Mouse (Mus musculus): Measurements from ENCODE around the gene Dusp6. TPM values are rescaled to one million over a fixed set of nuclear protein-coding genes. Genes with fewer than 3 reads are reported as not detected.

Gene Dusp6
- total and polyA plus RNA-seq, 3 experiments: 70.4 to 146 (median 105) TPM

DNA sequence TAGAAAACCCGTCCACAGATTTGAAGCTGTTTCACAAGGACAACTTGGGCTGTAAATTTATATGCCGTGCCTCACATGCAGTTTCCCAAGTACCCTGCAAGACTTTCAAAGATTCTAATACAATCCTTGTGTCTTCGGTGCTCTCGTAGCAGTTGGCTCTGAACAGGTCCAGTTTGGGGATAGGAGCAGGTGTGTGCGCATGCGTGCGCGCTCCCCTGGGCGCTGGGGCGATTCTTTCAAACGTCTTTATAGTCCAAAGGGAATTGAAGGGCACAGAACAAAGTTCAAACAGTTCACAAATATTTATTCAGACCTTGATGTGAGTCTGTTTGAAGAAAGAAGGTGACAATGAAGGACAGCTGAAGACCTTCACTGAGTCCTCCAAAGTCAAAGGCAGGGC, 8.0 kb downstream of the Dusp6 start:
- DNase-seq: peak; percentile 70

DNA sequence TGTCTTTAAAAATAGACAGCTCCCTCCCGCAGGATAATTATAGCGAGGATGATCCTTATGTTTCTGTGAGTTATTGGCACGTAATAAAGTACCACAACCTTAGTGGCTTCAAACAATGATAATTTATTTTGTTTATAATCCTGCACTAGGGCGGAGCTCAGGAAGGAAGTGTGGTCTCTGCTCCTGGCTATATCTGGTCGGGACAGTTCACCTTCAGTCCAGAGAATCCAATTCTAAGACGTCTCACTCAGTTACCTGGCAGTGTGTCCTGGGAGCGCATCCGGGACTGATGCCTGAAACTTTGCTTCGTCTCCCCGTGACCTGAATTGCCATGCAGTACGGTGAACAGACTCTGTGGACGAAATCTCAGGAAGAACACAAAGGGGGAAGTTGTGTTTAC, 10.0 kb downstream of the Dusp6 start:
- DNase-seq: no peak

DNA sequence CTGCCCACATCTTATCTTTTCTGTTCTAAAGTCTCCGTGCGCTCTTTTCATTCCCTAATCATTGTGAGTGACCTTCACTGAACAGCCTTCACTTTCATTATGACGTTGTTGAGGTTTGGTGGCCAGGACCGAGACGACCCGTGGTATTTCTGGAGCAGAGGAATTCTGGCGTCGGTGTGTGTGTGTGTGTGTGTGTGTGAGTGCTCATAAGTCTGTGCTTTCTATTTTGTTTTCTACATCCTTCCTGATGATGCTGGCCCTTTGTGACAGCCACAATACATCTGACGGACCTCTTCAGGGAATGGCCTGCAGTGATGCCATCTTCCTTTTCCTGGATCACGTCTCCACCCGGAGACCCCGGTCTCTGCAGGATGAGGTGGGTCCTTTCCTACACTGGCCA, 11.6 kb downstream of the Dusp6 start:
- peak; percentile 57 for DNase-seq

DNA sequence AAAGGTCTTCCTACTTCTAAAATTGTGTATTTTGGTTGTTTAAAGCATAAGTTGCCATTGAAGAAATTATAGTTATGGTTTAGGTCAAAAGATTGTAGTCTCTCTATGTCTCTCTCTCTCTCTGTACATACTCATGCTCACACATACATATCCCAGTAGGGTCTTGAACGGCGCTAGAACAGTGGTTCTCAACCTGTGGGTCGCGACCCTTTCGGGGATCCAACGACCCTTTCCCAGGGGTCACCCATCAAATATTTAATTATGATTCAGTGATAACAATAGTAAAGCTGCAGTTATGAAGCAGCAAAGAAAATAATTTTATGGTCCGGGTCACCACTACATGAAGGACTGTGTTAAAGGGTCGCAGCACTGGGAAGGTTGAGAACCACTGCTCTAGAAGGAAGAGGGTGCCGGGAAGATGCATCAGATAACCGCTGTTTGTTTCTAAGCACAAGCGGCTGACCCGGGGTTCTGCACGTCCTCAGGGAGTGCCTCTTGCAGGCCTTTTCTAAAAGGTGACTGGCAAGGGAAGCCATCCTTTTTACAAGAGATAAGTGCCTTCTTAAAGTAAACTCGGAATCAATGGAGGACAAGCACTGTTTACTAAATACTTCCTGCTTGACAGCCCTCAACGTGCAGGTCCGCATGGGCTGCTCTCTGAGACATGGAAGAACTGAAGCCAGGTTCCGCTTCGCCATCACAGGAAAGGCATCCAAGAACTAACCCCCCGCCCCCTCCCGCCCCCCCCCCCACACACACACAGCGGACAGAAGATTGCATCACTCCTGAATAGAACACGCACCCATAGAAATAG, 16.2 kb downstream of the Dusp6 start:
- no peak for DNase-seq

DNA sequence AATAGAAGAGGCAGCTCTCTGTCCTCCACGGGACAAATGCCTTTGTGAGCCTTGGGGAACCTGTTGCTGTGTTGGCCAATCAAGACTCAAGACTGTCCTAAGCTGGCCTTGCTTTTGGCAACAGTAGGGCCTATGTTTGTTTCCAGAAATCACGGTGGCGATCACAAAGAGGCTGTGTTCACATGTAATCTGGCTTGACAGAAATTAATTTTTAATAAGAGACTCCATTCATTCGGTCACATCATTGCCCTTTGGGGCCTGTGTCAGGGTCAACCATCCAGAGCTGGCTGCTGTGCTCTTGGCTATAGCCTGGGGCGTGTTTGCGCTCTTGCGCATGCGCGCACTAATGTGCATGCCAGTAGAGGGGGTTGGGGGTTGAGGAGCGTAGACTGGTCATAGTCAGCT, 21.0 kb downstream of the Dusp6 start:
- no peak for DNase-seq

DNA sequence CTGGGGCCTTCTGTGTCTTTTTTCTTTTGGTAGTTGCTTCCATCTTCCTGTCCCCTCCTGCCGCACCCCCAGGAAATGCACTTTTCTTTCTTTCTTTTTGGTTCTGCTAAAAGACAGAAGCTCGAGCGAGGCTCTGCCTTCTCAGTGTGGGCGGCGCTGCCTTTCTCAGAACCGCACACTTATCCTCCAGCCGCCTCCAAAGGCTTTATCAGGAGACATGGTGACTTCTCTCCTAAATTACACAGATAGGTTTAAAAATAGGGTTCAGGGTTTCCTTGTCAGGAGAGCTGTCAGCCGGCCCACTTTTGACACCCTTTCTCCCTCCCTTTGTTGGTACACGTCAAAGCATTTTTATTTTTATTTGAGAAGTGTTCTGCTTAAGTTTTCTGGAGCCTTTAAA, 21.9 kb downstream of the Dusp6 start:
- DNase-seq: no peak

DNA sequence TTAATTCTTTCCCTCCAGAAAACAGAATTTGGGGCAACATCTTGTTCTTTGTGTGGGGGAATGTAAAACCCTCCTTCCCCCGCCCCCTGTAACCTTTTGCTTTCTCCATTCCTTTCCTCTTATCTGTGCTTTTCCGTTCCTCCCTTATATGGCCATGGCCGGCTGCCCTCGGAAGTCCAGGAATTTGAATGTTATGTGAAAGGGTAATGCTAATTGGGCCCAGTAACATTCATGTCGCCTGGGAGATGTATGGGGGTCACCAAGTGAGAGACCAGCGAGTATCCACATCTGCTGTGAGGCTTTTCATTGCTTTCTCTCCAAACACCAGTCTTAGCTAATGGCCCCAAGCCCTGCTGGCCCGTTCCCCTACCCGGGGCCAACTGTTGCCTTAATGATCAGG, 22.7 kb downstream of the Dusp6 start:
- DNase-seq: peak; percentile 19

DNA sequence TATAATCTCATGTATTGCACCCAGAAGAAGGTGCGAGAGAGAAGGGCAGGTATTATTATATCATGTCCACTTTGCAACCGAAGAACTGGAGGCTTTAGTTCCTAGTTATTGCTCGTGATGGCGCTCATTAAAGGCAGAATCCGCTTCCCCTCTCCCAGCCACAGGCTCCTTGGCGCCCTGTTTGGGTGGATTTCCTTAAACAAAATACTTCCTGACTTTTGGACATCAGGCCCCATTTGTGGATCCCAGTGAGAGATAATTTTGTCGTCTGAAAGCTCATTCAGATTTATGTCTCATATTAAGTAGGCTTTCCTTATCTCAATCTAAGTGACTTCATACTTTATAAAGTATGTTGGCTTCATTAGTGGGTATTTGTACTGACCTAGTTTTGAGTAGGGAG, 23.2 kb downstream of the Dusp6 start:
- DNase-seq: peak; percentile 22

DNA sequence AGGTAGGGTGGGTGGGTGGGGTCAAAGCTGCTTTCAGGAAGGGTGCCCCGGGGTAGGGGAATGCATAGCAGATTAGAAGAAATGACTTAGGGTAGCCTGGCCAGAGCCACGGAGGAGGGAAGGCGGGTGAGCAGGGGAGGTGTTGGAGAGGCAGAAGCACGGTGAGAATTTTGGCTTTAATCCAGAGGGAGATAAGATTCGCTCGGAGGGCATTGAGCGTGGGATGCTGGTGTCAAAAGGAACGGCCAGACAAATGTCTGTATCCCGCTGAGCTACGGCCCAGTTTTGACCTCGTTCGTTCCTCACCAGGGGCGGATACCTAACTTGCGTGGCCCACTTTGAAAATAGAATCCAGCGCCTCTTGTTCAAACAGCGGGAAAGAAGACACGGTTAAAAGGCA, 23.8 kb downstream of the Dusp6 start:
- peak; percentile 45 for DNase-seq

DNA sequence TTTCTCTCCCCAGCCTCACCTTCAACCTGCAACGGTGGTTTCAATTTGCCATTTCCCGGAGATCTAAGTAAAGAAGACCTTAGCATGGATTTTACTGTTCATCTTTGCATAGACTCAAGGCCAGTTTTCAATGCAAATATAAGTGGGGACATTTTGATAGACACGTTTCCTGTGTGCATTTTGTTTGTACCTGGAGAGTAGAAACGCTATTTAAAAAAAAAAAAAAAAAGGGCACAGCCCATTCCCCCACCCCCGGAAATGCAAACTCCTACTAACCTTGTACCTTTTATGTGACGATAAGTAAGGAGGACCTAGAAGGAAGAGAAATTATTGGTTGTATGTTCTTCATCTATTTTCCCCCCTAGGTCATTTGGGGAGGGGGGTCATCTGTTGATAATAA, 24.2 kb downstream of the Dusp6 start:
- no peak for DNase-seq

DNA sequence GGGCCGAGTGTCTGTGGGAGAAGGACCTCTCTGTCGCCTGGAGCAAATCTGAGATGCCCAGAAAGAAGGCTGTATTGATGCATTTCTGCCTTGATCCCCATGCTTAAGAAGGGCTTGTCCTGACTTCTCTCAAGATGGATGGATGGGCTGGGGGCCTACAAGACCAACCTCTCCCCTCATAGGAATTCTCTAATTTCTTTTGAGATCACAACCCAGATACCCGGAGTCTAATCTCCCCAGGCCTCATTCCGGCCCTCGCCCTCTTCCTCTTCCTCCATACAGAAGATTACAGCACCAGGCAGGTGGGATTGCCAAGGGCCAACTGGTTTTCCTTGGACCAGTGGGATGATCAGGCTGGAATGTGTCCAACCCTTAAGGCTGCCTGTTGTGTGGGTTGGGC, 26.1 kb downstream of the Dusp6 start:
- DNase-seq: no peak

DNA sequence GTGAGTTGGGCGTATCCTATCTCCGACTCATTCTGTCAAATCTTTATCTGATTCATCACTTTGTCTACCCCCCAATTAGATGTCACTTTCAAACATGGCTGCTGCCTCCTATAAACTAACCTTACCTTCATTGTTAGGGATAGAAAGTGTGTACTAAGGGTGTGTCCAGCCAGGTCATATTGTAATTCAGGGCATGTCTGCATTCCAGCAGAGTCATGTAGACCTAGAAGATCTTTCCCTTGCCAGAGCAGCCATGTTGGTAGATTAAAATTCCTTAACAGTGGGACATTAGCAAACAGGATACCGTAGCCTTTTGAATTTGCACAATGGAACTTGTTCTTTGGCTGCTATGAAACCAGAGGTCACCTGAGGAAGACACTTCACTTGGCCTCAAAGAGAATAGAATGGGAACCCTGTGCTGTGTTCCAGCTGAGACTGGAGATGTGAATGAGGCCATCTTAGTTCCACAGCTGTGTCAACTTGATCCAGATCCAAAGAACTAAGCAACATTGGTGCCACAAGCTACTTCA, 30.1 kb downstream of the Dusp6 start:
- no peak for DNase-seq

DNA sequence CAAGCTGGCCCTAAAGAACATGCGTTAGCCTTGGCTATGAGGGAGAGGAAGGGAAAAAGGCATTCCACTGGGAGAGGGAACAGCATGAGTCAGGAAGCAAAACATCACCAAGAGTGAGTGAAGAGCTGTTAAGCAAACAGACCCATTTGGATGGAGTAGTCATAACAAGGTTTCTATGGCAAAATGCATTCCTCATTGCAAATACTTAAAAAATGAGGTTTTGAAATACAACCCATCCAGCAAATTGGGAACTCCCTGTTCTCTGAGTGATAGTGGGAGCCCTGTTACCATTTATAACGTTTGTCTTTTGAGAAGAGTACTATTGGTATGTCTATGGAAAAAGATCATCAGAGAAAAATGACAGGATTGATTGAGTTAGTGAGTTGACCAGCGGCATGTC, 34.7 kb downstream of the Dusp6 start:
- DNase-seq: no peak

DNA sequence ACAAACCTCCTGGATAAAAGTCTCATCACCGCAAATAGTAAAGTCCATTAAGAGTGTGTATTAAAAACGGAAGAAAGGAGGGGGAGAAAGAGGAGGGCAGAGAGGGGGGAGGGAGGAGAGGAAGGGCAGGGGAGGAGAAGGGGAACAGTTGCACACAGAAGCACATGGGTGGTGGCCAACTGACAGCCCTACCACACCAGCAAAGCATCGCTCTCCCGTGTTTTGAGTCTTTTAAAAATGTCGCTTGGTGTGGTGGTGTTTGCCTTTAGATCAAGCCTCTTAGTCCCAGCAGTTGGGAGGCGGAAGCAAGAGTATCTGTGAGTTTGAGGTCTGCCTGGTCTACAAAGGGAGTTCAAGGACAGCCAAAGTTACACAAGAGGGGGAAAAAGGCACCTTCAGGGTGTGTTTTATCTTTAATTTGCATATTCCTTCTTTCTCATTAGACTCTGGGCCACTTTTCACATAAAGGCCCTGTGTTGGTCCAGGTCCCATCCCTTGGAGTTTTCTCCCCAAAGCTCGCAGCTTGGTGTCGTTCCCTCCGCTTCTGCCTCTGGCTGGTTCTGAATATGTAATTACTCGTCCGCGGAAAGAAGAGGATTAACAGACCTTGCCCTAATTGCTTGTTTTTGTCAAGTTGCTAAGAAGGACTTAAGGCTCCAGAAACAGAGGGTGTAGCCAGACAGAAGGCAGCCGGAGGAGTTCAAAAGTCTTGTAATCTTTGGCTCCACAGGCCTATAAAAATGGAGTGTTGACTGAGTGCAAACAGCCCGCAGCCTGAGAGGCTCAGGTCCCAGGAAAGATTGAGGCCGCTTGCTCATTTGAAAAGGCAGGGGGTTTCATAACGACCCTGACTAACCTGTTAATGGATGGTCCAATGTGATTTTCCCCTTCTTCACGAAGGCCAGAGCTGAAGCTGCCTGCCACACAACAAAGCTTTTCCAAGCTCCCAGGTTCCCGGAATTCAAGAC, 35.6 kb downstream of the Dusp6 start:
- DNase-seq: no peak

DNA sequence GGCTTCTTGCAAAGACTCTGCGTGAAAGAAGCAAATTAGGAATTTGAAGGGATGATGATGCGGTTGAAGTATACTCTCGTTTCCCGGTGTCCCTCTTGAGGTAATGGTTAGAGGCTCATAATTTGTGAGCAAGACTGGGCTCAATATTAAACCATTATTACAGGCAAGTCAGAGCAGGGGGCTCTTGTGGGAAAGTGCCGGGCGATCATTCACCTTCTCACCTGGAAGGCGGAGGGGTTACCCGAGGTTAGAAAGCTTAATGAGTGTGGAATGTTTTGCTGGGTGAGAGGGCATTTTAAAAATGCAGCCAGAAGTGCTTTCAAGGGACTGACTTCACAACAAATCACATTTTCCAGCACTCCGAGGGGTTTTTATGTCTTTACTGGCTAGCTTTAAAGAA, 36.3 kb downstream of the Dusp6 start:
- DNase-seq: no peak

DNA sequence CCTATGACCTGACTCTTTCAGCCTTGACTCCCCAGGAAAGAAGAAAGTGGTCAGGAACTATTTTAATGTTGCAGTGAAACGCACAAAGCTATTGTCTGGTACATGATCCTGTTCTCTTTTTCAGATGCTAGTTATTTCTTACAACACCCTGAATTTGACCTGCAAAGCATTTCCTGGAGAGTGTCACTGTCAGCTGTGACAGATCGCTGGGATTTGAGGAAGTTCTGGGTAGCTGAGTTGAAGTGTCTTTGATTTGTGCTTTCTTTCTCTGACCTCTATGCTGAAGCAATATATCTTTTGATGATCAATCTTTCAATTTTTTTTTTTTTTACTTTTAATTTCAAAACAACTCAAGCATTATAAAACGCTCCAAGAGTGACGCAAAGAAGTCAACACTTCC, 39.0 kb downstream of the Dusp6 start:
- no peak for DNase-seq

DNA sequence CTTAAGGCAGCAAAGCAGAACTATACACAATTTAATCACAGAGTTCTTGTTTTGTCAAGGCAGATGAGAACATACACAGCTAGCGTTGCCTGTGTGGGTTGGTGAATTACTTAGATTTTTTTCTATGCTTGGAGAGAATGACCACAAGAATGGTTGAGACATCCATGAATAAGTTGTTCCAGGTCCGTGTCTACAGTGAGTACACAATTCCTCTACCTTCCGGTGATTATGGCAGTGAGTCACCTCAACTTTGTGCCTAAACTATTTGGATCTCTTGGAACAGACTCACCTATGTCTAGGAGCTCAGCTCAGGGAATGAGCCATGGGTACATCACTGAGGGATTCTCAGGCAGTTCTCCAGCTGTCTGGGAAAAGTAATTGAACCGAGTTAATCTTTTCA, 45.8 kb downstream of the Dusp6 start:
- no peak for DNase-seq

DNA sequence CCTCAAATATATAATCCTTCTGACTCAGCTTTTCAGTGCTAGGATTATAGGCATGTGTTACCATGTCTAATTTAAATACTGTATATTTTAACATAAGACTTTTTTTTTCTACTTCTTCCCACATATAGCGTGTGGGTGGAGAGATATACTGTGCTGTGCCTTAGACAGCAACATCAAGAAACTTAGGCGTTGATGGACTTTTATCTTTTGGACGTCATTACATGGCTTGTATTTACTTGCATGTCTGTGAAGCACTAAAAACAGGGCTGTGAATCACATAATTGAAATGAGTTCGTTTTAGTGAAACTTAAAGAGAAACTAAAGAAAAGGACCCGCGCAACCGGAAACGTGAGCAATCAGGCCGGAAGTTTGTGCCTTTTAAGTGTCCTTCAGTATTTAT, 46.6 kb downstream of the Dusp6 start:
- DNase-seq: no peak

DNA sequence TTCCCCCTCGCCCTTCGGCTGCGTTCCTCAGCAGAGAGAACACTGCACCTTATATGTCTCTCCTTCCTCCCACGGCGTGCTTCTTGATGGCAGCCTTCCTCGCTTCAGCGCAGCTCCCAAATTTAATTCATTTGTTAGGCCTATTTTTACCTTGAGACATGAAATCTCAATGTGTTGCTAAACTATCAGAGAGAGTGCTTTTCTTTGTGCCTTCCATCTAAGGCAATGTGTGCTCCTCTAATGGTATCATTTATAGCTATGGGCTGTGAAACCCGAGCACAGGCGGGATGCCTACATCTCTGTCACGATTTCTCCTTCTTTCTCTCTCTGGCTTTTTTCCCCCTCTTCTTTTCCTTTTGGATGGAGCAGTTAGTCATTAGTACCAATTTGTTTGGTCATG, 47.2 kb downstream of the Dusp6 start:
- DNase-seq: no peak

DNA sequence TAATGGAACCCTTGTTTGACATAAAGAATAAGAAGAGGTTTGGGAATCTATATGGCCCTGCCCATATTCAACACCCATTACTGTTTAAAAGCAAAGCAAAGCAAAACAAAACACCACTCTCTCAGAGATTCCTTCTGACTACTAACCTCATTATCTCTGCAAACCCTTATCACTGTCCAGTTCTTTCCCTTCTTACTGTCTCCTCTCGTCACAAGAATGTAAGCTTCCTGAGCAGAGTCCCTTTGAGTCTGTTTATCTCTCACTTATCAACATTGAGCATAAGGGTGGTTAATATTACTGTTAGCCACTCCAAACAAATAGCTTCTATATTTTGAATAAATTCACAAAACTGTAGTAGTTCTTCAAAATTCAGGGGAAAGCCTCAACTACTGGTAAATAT, 48.9 kb downstream of the Dusp6 start:
- no peak for DNase-seq

DNA sequence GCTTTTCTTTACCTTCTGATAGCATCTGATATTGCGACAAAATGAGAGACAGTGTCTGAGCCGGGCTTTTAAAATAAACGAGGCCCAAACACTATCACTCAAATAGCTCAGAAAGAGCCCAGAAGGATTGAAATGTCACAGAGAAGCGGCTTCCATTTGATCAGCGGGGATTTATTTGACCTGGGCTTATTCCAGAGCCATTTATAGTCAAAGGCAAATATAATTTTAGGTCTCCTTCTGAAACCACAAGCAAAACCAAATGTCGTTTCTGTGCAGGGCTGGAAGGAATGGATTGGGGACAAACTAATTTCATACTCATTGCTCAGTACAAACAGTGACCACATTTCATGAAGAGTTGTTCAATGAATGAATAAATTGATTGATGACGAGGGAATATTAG, 51.3 kb downstream of the Dusp6 start:
- no peak for DNase-seq

DNA sequence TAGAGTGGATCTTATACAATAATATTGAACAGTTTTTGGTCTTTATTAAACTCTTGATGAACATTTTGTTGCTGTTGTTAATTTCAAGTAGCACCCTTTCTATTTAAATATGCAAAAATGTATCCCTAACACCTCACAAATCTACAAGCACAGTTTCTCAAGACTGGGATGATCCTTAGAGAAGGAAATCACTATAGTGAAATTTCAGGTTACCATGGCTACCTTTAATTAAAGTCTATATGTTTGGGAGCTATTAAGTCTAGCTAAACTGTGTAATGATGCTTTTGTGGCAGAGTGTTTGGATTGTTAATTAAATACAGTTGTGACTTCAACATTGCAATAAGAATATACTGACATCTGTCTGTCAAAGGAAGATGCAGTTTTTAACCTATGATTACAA, 54.0 kb downstream of the Dusp6 start:
- DNase-seq: no peak
